Mouse (Mus musculus): ENCODE results near the gene Aplp2.
A peak's percentile ranks its signal among the peaks of the same experiment; 100 is the strongest.
"Not testable (repeated sequence)": the region's sequence is repeated elsewhere in the genome, so short reads cannot be mapped to it uniquely, and the experiment has no call there.

Aplp2 gene

DNA sequence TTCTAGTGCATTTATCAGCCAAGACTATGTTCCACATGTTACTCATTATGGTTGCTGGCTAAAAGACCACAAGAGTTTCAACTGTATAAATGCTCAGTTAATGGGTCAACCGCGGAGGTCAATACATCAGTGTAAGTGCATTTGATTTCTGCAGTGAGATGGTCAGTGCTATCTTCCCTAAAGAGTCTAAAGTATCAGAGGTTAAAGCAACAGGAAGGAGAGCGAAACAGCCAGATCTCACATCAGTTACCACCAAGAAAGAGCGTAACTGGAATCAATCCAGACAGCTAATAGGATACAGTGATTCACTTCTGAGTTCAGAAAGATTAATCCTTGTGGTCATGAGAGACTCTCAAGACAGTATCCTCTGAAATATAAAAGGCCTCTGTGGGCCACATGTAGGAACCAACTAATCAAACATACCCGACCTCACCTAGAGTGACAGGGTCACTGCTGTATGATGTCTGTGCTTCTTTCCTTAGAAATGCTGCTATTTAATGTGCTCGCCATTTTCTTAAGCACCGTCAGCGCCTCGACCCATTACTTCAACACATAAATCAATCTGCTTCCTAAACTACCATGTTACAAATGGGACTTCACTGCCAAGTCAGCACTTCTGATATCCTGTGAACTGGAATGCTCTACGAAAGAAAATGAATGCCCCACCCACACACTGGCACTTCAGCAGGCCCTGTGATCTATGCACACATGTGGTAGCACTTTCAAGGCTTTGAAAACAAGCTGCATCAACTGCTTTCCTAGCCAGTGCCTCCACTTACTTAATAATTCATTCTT is 30.1 kb downstream of the Aplp2 start:
- no peak for DNase-seq (ENCODE audit: low read depth, low spot score)

DNA sequence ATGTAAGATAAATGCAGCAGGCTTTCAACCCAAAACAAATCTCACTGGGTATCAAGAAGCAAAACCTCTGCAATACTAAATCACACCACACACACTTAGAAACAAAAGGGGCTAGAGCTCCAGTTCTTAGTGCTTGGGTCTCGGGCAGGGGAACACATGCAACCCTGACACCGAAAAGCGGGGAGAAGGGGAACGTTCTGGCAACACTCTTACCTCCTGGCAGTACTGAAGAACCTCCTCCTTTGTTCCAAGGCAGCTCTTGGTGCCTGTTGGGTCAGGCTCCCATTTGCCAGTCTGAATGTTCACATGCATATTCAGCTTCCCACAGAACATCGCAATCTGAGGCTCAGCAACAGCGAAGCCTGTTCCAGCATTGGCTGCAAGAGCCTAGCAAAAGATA is 33.9 kb downstream of the Aplp2 start:
- DNase-seq (ENCODE audit: low read depth, low spot score) = no peak

DNA sequence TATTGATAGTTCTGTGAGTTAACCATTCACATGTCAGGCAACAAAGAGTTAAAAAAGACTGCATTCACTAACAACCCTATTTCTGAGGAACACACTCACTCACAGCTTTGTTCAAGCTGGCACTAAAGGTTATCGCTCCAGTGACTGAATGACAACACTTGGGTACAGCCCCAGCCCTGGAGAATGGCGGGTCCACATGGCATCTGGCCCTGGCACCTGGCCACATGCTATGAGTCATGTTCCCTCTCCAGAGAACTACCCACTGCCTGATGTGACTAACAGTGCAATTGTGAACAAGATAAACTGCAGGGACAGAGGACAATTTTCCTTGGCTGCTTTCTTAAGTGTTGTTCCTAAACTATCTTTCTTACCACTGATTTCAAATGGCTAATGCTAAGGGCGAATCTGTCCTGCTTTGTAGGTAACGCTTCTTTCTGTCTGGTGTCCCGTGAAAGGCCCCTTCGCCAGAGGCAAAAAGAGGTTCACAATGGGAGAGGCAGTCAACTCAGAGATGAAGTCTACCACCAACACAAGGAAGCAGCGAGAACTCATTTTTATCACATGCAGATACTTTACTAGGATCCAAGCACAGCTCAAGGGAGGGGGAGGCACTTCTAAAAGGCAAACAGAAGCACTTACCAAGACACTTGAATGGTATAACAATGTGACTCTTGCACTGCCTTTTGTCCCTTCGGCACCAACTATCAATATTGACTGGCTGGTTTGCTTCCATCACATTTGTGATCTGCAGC is 35.1 kb downstream of the Aplp2 start:
- no peak for DNase-seq (ENCODE audit: low read depth, low spot score)

DNA sequence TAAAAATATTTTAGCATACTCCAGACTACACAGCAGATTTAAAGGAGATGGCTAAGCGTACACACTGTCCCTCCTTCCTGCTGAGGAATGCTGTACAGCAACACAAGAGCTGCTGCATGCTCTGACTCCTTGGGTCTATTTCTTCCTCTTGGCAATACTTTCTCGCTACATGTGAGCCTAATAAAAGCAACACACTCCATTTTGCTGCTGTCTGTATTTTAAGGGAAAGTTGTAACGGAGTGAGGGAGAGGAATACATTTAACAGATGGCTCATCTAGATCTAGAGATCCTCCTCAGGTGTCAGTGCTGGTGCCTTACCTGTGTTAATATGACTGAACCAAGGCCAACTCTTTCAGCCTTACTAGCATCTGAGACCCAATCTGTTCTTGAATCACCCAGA is 35.6 kb downstream of the Aplp2 start:
- no peak for DNase-seq (ENCODE audit: low read depth, low spot score)

DNA sequence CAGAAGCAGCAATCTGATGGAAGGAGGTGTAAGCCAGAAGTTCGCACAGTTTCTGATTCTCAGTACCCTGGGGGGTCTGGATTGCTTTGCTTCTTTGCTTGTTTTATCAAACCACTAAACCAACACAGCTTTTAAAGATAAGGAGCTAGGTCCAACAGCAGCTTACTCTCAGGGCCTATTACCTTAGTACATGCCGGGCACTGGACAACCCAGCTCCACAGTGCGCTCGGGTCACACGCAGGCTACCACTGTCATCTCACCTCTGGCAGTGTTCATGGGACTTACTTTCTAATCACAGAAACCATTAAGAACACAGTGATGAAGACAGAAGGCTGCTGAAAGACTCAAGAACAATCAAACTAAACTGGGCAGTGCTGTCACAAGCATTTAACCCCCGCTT is 36.3 kb downstream of the Aplp2 start:
- no peak for DNase-seq (ENCODE audit: low read depth, low spot score)

DNA sequence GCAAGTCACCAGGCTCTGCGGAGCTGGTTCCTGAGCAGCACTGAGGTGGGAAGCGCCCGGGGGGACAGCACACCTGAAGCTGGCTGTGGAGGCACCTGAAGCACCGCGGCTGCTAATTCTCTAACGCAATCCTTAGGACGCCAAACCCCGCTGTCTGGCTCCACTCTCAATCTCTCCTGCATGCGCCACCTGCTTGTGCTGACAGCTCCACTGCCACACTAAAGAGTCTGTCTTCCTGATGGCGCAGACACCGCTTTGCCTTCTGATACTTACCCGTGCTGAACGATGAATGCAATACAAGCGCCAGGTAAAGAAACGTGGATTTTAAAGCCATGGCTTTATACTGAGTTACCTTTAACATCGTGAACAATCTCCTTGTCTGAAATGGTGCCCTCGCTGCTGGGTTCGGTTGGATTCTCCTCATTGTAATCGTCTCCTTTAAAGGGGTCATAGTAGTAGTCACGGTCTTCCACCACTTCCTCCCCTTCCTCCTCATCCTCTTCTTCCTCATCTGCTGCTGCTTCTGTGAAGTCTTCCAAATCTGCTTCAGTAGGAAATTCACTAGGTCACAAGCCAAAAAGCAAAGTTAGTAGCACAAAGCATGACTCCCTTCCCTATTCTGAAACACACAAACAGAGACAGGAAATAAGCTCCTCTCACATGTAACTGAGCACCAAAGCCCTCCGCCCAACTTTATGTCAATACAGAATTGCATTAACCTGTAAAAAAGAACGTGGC is 43.1 kb downstream of the Aplp2 start:
- no peak for DNase-seq (ENCODE audit: low read depth, low spot score)

DNA sequence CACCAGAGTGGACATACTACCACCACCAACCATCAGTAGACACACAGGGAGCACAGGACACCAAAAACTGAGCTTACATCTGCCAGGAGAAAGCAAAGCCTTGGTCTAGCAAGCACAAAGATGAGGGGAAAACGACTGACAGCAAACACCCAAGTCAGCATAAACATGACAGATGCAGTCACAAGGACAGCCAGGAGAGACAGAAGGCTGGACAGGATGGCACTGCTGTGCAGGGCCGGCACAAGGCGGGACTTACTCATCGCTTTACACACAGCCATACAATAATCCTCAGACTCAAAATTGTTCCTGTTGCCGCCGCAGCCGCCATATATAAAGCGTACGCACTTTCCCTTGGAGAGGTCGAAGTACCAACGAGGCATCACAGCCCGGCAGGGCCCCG is 44.3 kb downstream of the Aplp2 start:
- no peak for DNase-seq (ENCODE audit: low read depth, low spot score)

DNA sequence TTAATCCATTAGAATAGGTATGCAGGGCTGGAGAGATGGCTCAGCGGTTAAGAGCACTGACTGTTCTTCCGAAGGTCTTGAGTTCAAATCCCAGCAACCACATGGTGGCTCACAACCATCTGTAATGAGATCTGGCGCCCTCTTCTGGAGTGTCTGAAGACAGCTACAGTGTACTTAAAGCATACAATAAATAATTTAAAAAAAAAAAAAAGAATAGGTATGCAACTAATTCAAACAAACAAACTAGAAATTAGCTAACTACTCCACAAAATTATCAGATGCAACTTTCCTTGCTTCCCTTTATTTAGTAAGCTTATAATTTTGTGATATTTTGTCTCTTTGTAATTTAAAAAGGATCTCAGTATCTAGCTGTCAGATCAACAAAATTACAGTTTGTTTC is 46.1 kb downstream of the Aplp2 start:
- not testable (repeated sequence) for DNase-seq (ENCODE audit: low read depth, low spot score)

DNA sequence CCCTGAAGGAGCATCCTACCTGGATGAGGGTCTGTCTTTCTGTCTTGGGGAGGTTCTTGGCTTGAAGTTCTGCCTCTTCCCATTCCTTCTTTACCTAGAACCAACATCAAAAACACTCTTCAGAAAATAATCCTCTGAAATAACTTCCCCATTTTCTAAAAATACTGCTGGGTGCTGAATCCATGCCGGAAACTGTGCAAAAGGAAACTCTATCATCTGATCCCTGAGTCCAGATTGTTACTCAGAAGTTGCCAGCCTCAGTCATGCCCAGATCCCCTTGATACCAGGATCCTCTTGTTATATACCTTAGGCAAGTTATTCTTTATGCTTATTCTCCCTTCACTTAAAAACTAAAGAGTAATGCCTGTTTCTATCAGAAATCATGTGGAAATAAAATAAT is 48.3 kb downstream of the Aplp2 start:
- no peak for DNase-seq (ENCODE audit: low read depth, low spot score)

DNA sequence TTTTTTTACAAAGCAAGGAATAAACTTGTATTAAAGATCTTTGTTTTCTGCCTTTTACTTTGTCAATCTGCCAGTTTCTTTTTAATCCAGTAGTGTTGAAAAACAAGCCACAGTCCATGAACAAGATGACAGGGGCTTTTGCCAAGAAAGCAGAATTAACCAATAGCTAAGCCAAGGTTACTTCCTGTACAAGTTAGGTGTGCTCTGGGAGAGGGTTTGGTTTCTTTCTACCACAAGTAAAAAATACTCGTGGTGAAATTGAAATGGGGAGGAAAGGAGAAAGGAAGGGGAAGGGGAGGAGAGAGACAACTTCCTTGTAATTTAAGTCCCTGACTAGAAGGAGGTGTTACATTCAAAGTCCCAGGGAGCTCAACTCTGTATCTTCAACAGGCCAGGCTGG is 48.7 kb downstream of the Aplp2 start:
- DNase-seq (ENCODE audit: low read depth, low spot score) = no peak

DNA sequence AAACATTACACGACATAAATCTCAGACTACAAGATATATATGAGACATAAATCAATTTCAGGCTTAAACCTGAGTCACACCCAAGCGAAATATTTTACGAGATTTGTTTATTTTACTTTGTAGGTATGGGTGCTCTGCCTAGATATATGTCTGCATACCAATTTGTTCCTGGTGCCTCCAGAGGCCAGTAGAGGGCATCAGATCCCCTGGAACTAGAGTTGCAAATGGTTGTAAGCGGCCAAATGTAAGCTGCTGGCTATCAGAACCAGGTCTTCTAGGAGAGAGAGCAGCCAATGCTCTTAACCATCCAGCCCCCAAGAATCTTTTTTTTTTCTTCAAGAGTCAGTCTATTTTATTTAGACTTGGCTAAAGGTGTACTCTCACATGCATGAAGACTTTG is 51.7 kb downstream of the Aplp2 start:
- DNase-seq (ENCODE audit: low read depth, low spot score) = peak; percentile 26

DNA sequence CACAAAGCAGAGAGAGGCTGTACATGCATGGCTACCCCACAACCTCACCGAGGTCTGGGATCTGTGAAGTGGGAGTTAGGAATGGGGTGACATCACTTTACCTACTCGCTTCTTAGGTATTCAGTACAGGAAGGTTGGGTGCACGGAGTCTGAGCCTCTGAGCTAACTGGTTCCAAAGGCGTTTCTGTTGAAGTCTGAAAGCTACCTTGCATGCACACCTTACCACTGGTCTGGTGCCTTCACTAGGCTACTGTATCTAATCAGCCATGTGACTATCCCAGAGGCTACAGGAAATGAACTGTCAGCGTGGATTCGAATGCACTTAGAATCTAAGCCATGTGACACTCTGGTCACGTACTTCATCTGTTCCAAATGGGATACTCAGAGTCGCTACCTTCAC is 55.0 kb downstream of the Aplp2 start:
- no peak for DNase-seq (ENCODE audit: low read depth, low spot score)

DNA sequence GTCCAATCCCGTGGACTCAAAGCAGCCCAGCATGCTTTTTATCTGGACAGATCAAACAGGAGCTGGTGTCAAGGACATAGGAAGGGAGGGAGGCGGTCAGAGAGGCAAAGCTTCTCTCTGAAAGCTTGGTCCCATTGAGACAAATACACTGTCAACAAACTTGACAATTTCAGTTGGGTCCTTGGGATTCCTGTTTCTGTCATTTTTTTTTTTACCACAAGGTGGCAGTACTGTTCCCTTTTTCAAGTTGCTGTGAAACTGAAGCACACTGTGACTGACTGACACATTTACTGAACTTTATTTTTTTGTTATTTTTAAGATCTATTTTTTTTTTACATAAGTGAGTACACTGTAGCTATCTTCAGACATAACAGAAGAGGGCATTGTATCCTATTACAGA is 60.6 kb downstream of the Aplp2 start:
- DNase-seq (ENCODE audit: low read depth, low spot score) = no peak

DNA sequence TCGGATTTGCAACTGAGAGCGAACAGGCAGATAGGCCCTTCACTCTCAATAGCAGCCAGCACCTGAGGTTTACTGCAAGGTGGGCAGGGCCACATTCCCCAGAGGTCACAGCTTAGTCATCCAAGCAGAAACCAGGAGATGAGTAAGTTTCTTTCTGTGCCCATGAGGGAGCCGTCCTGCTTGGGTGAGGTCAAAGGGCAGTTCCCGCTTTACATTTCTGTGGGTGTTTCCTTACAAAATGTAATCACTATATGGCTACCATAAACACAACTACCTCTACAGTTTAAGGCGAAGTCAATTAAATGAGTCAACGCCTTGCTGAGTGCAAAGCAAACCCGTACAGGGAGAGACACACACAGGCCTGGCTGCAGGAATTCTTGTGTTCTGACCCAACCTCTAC is 63.5 kb downstream of the Aplp2 start:
- DNase-seq (ENCODE audit: low read depth, low spot score) = no peak

DNA sequence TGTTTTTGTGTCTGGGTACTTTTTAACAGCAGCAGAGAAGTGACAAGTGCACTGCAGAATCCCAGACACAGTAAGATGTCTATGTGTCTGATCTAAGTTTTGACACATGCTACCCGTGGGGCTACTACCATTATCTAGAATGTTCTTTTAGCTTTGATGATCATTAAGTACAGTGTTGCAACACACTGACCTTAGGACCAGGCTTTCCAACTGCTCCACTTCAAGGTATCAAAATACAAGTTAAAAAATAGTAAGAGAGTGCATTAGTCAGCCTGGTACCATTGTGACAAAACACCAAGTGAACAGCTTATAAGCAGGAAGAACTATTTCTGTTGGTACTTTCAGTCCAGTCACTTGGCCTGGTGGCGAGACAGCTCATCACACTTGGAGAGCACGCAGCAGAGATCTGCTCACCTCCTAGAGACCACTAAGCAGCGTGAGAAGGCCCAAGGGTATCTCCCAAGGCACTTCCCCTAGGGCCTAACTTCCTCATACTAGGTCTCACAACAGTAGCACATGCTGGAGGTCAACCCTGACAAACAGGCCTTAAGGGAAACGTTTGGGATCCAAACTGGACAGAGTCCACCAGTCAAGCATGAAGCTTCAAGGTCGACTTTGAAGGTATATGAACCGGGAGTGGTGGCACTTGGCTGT is 66.2 kb downstream of the Aplp2 start:
- DNase-seq (ENCODE audit: low read depth, low spot score) = no peak

DNA sequence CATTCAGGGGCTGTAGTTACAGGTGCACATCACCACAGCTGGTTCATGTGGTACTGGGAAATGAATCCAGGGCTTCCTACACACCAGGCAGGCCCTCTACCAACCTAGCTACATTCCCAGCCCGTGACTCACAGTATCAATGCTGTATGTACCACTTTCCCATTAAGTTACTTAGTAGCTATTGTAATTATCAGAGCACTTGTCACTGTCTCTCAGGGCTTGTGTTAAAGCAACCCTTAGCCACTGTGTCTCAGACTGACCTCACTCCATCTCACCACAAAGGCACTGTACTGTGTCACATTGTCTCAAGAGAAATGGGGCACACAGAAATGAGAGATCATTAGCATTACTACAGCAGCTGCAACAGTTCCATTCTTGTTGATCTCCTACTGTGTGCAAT is 68.7 kb downstream of the Aplp2 start:
- no peak for DNase-seq (ENCODE audit: low read depth, low spot score)

DNA sequence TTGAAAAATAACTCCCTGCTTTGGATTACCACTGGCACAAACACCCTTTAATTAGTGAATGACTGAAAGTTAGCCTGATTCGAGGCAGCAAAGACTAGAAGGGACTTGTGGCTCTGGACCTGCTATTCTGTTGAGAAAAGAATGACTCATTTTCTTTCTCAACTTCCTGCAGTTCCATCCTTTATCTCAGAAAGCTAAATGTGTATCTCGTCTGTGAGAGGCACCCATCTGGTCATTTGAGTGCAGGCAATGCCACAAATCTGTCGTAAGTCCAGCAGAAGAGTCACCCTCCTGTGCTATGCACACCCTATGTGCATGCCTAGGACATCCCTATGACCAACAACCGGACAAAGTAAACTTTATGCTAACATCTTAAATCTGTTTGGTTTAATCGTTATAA is 78.5 kb downstream of the Aplp2 start:
- DNase-seq (ENCODE audit: low read depth, low spot score) = no peak

DNA sequence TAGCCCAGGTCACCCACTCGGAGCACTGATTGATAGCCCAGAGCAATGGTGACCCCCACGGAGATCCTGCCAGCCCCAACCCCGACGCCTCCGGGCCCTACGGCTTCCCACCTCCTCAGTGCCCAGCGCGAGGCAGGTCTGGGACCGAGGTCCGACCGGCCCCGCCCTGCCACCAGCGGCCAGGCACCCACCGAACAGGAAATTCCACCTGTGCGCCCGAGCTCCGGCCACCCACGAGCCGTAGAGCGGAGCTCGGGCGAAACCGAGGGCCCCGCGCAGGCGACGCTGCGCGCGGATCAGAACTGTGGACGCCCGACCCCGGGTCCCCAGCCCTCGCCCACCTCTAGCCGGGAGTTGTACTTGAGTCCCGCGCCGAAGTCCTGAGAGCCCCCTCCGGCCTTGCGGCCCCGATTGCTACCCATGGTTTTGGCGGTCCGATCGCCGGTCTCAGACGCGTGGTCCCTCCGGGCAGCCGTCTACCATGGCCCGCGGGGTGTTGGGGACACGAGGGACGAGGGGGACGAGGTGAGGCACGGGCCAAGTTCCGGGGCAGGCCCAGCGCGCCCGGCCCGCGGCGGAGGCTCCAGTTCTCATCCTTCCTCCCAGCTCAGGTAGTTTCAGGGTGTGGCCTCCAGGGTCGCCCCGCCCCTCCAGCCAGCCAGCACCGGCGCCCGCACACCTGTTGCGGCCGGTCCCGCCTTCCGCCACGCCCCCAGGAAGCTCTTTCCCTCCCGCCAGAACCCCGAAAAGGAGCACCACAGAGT is 80.2 kb downstream of the Aplp2 start, which contains the start of gene St14:
Gene St14, minus strand, starts transcription at position 649 of the 764 bp plus-strand sequence.
- no peak for DNase-seq (ENCODE audit: low read depth, low spot score)

DNA sequence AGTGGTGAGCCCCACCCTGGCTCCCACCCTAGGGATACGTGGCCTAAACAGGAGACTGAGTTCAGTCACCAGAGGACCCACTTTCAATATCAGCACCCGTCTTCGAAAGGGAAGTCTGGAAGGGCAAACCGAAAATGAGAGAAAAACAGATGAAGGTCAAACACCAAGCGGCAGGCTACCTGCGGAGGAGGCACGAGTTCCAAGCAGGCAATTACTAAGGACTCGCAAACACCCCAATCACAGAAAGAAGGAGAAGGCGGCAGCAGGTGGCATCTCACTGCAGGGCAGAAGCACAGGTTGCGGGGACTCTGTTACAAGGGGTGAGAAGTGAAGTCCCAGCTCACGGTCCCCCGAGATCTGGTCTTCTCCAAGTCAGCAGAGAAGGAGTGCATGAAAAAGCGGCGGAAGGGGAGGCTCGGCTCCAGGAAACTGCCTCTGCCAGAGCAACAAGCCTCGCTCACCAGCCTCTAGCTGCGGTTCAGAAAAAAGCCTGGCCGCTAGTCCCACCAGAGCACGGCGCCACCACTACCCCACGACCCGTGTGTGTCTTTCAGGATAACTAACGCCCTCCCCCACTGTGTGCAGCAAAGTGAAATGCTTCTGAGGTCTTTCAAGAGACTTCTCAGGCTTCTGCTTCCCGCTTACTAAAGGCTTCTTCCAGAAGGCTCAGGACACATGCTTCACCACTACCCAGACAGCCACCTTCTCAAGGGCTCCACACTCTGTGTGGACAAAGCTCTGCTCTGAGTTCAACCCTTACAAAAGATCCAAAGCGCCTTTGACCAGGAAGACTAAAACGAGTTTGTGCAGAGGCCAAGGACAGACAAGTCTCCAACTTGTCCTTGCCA is 81.0 kb downstream of the Aplp2 start:
- no peak for DNase-seq (ENCODE audit: low read depth, low spot score)

DNA sequence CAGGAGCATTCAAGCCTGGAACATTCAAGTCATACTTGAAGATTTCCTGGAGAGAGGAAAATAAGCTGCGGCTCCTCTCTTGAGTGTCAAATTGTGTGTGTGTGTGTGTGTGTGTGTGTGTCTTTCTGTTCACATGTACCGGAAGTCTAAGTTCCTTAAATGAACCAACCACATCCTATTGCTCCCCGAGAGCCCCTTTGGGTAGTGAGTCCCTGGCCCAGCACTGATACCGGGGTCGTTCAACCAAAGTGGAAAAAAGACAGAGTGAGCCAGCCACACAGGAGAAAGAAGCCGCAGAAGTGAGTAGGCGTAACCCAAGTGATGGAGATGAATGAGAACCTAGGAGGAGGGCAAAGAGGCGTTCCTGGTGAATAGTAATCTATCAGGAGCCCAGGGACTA is 81.7 kb downstream of the Aplp2 start:
- no peak for DNase-seq (ENCODE audit: low read depth, low spot score)
